Mouse (Mus musculus) retina, adult 2 months (tissue): Measurements from ENCODE around the gene Ttc28.

Experiments
- DNase-seq: peaks from one replicate; pipeline ENCODE4 v3.0.0-alpha.2; 2012; ENCODE audit warnings: low read depth, low spot score

Ttc28 gene

GRCm38 (mm10) chr5:110960067-110960466, 80.5 kb downstream of the Ttc28 start:
- DNase-seq: no peak

- DNase-seq: no peak
Measured at GRCm38 (mm10) chr5:110960890-110961289, 81.3 kb downstream of the Ttc28 start.

GRCm38 (mm10) chr5:110967483-110968055, 88.0 kb downstream of the Ttc28 start:
- DNase-seq: no peak

GRCm38 (mm10) chr5:110968566-110968965, 89.0 kb downstream of the Ttc28 start:
- no peak for DNase-seq

GRCm38 (mm10) chr5:110970162-110970780, 90.7 kb downstream of the Ttc28 start:
- no peak for DNase-seq

- no peak for DNase-seq
Measured at GRCm38 (mm10) chr5:110976721-110977120, 97.1 kb downstream of the Ttc28 start.

GRCm38 (mm10) chr5:110977796-110978195, 98.2 kb downstream of the Ttc28 start:
- no peak for DNase-seq

GRCm38 (mm10) chr5:110978461-110978860, 98.9 kb downstream of the Ttc28 start:
- peak; percentile 25 for DNase-seq

GRCm38 (mm10) chr5:110979011-110979860, 99.6 kb downstream of the Ttc28 start:
- DNase-seq: no peak

- no peak for DNase-seq
Measured at GRCm38 (mm10) chr5:110979861-110980346, 100.3 kb downstream of the Ttc28 start.

GRCm38 (mm10) chr5:110980576-110980975, 101.0 kb downstream of the Ttc28 start:
- no peak for DNase-seq

GRCm38 (mm10) chr5:110982436-110982835, 102.8 kb downstream of the Ttc28 start:
- DNase-seq: no peak

- DNase-seq: no peak
Measured at GRCm38 (mm10) chr5:110984136-110984681, 104.6 kb downstream of the Ttc28 start.

GRCm38 (mm10) chr5:110996835-110997539, 117.4 kb downstream of the Ttc28 start:
- DNase-seq: no peak

GRCm38 (mm10) chr5:110997692-110998091, 118.1 kb downstream of the Ttc28 start:
- DNase-seq: no peak

GRCm38 (mm10) chr5:110998298-110998697, 118.7 kb downstream of the Ttc28 start:
- no peak for DNase-seq

GRCm38 (mm10) chr5:111000953-111001352, 121.3 kb downstream of the Ttc28 start:
- DNase-seq: no peak

- DNase-seq: no peak
Measured at GRCm38 (mm10) chr5:111003220-111003619, 123.6 kb downstream of the Ttc28 start.

GRCm38 (mm10) chr5:111003750-111004149, 124.1 kb downstream of the Ttc28 start:
- no peak for DNase-seq

- DNase-seq: no peak
Measured at GRCm38 (mm10) chr5:111006272-111007135, 126.9 kb downstream of the Ttc28 start.

- DNase-seq: no peak
Measured at GRCm38 (mm10) chr5:111007136-111007500, 127.5 kb downstream of the Ttc28 start.
